Mouse (Mus musculus): Measurements from ENCODE around the gene Gje1. TPM values are rescaled to one million over a fixed set of nuclear protein-coding genes. Genes with fewer than 3 reads are reported as not detected.

Gene Gje1
- total RNA-seq (2015; ENCODE audit: low replicate concordance) (not detected in 2 replicates), total RNA-seq (2017; ENCODE audit: low replicate concordance) (not detected in 2 replicates)

DNA sequence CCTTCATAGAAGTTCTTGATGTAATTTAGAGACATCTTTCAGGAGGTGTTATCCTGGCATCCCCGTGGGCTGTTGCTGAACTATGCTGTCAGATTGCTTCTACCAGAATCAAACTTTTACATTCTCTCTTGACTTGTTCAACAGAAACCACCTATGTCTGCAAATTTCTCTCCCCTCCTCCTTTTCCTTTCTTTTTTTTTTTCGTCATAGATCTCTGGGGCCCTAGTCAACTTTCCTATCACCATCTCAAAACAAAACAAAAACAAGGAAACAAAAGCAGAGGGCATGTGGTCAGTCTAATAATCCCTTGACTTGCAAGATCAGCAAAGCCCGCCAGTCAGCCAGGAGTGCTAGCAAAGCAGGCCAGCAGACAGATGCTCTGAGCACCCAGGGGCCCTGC, at the start of gene Gje1:
Gje1 (minus strand) TSS at position 101 of the 400 bp plus-strand sequence.
- ATAC-seq (replicated peaks; ENCODE audit: low FRiP score, poor library complexity, severe bottlenecking), result no peak

DNA sequence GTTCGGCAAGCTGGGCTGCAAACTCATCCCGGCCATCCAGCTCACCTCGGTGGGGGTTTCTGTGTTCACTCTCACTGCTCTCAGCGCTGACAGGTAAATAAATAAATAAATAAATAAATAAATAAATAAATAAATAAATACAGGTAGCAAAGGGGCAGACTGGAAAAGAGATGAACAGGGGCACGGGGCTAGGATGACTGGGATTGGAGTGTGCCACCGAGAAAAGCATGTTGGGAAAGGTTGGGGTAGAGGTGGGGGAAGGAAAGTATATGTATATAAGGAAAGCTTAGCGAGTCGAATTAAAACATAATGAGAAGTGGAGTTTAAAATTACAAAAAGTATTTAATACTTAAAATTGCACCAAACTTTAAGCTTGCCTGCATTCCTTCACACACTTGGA, 42.6 kb upstream of the Gje1 start:
- ATAC-seq (replicated peaks; ENCODE audit: low FRiP score, poor library complexity, severe bottlenecking), result no peak

DNA sequence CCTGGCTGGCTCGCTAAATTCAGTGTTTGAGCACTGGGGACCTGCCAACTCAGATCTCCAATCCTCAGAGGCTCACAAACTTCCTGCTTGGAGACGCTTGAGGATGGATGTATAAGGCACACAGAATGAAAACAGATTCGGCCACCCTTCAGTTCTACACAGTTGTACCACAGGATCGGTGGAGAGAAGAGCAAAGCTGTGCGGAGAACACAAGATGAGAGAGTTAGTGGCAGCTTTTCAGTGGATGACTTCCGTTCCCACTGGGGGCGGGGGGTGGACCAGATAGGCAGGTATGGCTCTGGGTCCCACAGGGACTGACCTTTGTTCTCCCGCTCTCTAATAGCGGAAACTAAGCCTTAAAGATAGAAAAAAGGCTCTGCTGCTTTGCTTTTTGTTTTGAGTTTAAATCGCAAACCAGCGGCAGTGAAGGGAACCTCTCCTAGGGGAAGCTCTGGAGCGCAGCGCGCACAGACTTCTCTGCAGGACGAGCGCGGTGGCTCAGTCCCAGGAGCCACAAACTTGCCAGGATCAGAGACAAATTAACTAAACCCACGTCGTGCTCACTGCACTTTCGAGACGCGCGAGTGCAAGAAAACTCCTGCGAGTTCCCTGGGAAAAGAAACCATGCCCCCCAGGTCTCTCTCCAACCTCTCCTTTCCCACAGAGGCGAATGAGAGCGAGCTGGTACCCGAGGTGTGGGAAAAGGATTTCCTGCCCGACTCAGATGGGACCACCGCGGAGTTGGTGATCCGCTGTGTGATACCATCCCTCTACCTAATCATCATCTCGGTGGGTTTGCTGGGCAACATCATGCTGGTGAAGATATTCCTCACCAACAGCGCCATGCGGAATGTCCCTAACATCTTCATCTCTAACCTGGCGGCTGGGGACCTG, 41.9 kb upstream of the Gje1 start:
- ATAC-seq (replicated peaks; ENCODE audit: low FRiP score, poor library complexity, severe bottlenecking), result no peak

DNA sequence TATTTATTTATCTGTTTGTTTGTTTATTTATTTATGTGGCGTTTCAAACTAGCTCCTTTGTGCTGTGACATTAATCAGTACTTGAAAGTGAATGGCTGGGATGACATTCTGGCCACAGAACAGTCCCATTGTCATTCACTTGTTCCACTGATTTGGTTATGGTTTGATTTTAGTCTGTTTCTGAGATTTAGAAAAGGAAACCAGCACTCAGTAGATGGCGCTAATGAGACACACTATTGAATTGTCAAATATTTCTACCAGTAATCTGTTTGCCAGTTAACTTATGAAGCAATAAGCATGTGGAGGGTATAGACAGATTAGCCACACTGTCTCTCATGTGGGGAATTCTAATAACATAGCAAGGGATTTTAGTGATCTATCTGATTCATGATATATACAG, 16.3 kb upstream of the Gje1 start:
- no peak for ATAC-seq (replicated peaks; ENCODE audit: low FRiP score, poor library complexity, severe bottlenecking)

DNA sequence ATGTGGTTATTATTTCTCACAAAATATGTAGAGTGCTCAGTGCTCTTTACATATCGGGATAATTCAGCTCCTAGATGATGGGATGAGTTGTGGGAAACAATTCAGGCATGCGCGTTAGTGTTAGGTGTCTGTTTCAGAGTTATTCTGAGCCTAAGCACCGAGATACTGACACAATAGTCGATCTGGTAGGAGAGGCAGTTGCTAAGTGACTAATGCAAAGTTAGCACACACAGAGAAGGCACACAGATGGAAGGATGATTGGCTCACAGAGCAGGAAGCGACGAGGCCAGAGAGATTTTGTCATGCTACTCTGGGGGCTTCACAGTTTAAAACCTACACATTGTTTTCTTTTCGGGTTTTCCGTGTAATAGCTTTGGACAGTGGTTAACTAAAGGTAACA, 7.7 kb upstream of the Gje1 start:
- ATAC-seq (replicated peaks; ENCODE audit: low FRiP score, poor library complexity, severe bottlenecking), result no peak

DNA sequence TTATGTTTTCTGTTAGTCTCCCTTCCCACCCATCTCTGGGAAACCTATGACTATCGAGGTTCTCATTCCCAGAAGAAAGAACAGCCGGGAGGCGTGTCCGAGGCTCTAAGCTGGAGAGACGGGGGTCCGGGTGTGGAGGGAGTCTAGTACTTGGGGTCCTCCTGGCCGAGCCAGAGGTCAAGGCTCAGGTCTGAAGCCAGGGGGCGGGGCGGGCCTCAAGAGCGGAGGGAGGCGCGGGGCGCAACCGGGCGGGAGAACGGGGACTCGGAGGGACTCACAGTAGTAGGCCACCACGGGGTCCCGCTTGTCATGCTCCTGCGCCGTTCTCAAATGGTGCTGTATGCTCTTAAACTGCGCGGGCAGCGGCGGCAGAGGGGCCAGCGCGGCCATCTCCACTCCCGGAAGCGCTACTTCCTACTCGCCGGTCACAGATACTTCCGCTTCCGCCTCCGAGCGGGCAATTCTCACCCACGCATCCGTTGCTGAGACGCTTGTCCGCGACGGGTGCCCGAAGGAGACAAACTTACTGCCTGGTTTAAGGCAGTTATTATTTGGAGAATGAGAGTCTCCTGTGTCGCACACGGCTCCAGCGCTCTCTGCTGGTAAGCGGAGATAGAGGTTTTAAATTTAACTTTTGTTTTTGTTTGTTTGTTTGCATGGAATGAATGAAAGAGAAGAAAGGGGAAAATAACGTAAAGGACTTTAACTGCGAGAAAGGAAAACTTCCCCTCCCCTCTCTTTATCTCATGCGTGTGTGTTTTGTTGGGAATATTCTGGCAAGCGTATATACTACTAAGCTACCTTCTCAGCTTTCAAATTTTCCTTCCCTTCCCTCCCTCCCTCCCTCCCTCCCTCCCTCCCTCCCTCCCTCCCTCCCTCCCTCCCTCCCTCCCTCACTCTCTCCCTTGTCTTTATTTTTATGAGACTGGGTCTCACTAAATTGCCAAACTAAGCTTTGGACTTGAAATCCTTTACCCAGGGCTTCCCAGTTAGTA, 12.6 kb downstream of the Gje1 start, which contains the start of the genes Vta1 and Nmbr:
Vta1 (minus strand) TSS at position 489 of the 995 bp plus-strand sequence.
Nmbr (plus strand) TSS at position 520 of the 995 bp plus-strand sequence.
- ATAC-seq (replicated peaks; ENCODE audit: low FRiP score, poor library complexity, severe bottlenecking), result peak; percentile 95

DNA sequence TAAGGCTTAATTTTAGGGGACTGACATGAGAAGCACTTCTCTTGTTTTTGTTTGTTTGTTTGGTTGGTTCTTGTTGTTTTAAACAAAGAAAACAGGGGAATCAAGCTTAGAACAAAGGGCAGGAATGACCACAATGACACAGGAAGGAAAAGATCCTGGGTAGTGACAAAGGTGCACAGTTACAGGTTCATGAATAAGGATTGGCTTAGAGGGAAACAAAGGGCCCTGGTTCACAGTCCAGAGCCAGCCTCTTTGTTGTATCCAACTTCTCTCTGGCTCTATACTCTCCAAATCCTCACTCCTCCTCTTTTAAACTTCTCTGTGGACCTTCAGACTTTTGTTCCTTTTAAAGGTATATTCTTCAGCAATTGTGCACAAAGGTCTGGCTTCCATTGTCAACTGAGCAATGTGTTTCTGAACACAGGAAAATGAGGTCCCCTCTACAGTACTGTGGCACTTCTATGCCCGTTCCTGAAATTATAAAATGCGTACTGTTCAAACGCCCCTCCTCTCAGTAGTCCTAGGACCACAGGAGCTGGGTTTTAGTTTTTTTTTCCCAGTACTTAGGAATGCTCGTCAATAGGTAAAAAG, 14.1 kb downstream of the Gje1 start:
- ATAC-seq (replicated peaks; ENCODE audit: low FRiP score, poor library complexity, severe bottlenecking), result no peak

DNA sequence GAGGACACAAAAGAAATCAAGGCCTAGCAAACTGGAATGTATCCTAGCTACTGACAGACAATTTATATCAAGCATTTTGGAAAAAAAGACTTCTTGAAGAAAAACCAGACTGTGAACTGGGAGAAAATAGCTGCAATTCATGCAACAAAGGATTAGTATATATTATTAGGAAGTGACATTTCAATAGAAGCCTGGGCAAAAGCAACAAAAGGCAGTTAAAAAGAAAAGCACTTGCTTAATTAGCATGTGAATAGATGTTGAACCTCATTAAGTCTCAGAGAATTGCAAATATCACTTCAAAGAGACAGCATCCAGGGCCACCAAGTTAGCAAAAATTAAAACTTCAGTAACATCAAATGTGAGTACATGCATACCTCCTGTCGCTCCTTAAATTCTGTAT, 14.8 kb downstream of the Gje1 start:
- no peak for ATAC-seq (replicated peaks; ENCODE audit: low FRiP score, poor library complexity, severe bottlenecking)

DNA sequence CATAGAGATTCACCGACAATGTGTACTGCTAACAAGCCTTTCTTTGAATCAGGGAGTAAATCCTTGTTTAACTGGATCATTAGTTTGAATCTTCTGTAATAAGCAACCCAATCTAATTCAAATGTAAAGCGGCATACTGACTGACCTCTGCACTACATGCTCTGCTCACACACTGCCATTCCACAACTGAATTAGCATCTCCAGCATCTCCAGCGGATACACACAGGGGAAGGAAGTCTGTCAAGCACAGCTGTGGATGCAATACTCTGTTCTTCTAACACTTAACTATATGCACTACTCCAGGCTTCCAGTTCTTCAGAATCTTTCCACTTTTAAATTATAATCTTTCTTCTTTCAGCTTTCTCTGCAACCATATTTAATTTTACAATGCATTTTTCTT, 27.7 kb downstream of the Gje1 start:
- no peak for ATAC-seq (replicated peaks; ENCODE audit: low FRiP score, poor library complexity, severe bottlenecking)

DNA sequence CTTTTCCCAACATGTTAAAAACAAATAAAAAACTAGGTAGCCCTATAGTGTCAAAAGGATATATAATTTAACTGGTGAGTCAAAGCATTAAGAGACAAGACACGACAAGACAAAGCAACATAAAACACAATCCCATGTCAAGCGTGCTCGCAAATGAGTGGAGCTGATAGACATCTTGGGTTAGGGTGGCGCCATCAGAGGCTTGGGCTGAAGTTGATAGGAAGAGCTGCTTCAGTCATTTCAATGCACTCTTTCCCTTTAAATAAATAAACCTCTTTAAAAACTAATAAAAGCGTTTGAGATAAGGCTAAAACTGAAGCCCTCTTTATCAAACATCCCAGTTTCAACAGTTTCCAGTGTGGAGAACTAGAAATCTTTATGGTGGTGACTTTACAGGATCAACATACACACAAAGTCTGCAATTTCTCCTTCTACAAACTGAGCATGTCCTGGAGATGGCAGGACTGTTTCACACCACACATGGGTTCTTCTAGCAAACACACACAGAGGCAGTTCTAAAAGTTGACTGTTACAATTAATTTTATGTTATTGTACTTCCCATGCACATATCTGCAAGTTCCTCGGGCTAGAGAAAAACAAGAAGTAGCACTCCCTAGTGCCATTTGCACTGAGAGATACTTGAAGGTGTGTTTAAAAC, 29.1 kb downstream of the Gje1 start:
- ATAC-seq (replicated peaks; ENCODE audit: low FRiP score, poor library complexity, severe bottlenecking), result no peak

DNA sequence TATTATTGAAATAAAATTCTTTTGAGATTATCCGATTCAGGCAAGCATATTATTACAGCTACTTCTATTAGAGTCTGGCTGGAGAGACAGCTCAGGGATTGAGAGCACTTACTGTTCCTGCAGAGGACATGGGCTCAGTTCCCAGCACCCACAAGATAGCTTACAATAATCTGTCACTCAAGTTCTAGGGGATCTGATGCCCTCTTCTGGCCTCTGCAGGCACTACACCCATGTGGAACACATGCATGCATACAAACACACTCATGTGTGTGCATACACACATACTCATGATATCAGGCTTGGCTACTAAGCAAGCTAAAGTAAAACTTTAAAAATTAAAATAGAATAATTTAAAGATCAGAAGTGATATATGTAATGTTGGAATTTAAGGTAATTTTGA, 32.4 kb downstream of the Gje1 start:
- no peak for ATAC-seq (replicated peaks; ENCODE audit: low FRiP score, poor library complexity, severe bottlenecking)

DNA sequence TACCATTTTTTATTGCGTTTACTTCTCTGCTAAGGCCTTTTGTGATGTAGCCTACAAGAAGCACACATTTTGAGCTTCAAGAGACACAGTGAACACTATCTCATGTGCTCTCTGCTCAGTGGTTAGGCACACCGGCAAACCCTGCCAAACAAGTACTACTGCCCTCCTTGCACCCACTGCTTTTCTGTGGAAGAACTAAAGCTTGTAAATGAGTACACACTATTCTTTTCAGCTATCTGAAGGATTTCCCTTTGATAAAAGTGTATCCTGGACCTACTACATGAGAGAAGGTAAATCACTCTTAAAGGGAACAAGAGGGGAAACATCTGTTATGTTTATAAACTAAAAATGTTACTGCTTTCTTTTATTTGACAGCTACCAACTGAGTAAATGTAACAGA, 51.9 kb downstream of the Gje1 start:
- no peak for ATAC-seq (replicated peaks; ENCODE audit: low FRiP score, poor library complexity, severe bottlenecking)

Other genes with a start within 250 kb of the Gje1 start
- not detected in 2 replicates for gene Adgrg6, start 172.6 kb downstream of the Gje1 start, total RNA-seq (2015; ENCODE audit: low replicate concordance)
- not detected in 2 replicates for gene Adgrg6, start 172.6 kb downstream of the Gje1 start, total RNA-seq (2017; ENCODE audit: low replicate concordance)
- 26.0 and 28.5 TPM in 2 replicates for gene Vta1, start 12.7 kb downstream of the Gje1 start, total RNA-seq (2015; ENCODE audit: low replicate concordance)
- 20.1 and 29.4 TPM in 2 replicates for gene Vta1, start 12.7 kb downstream of the Gje1 start, total RNA-seq (2017; ENCODE audit: low replicate concordance)
- not detected in 2 replicates for gene Nmbr, start 12.6 kb downstream of the Gje1 start, total RNA-seq (2015; ENCODE audit: low replicate concordance)
- not detected in 2 replicates for gene Nmbr, start 12.6 kb downstream of the Gje1 start, total RNA-seq (2017; ENCODE audit: low replicate concordance)

Measured in erythroid progenitor cell, adult 5-6 weeks (primary cell).